Mouse (Mus musculus) midbrain, embryonic 16.5 days (tissue): ENCODE measurements around the gene Pde3b. TPM values are rescaled to one million over a fixed set of nuclear protein-coding genes. Genes with fewer than 3 reads are reported as not detected.

Source experiments
- ATAC-seq: fragments of 200-750 bp; cut with Nextera tagmentation; 2 replicates; pipeline ENCODE4 v1.8.0; 2017; ENCODE audit warnings: moderate TSS enrichment
- H3K27ac ChIP-seq: fragments of 300-500 bp; sonication (generic); 2 replicates; pipeline ENCODE4 v1.5.1; 2014; ENCODE audit warnings: mild to moderate bottlenecking, low read length, mixed read lengths
- H3K27me3 ChIP-seq: fragments of 300-500 bp; sonication (generic); 2 replicates; pipeline ENCODE4 v1.6.1; 2014; ENCODE audit warnings: low read depth, low read length, mixed read lengths; ENCODE audit not compliant: control insufficient read depth, insufficient read depth
- H3K36me3 ChIP-seq: fragments of 300-500 bp; sonication (generic); 2 replicates; pipeline ENCODE4 v1.6.1; 2014; ENCODE audit warnings: mild to moderate bottlenecking, low read length, moderate library complexity, mixed read lengths; ENCODE audit not compliant: control insufficient read depth, insufficient read depth
- H3K4me1 ChIP-seq: fragments of 300-500 bp; sonication (generic); 2 replicates; pipeline ENCODE4 v1.6.1; 2014; ENCODE audit warnings: mild to moderate bottlenecking, low read length, mixed read lengths; ENCODE audit not compliant: control insufficient read depth, insufficient read depth
- H3K4me2 ChIP-seq: fragments of 300-500 bp; sonication (generic); 2 replicates; pipeline ENCODE4 v1.6.1; 2014; ENCODE audit warnings: mild to moderate bottlenecking, low read length, mixed read lengths
- H3K4me3 ChIP-seq: fragments of 300-500 bp; sonication (generic); 2 replicates; pipeline ENCODE4 v1.5.1; 2014; ENCODE audit warnings: low read depth, mild to moderate bottlenecking, low read length, moderate library complexity, mixed read lengths
- H3K9ac ChIP-seq: fragments of 300-500 bp; sonication (generic); 2 replicates; pipeline ENCODE4 v1.6.1; 2014; ENCODE audit warnings: low read depth, low read length, mixed read lengths
- H3K9me3 ChIP-seq: fragments of 300-500 bp; sonication (generic); replicated peaks from 2 replicates; pipeline ENCODE4 v1.6.1; 2014; ENCODE audit warnings: mild to moderate bottlenecking, low read length, mixed read lengths; ENCODE audit not compliant: control insufficient read depth, poor library complexity, severe bottlenecking
- WGBS: fragments of 180-500 bp; shearing (Covaris S2); extraction: QIAGEN DNeasy Blood & Tissue Kit; methylation state at CpG from one replicate; pipeline ENCODE4 v1.1.7; 2014; 5-methylcytosine and 5-hydroxymethylcytosine counted together
- polyA plus RNA-seq: library from polyadenylated mRNA; unstranded; fragments of >200 nt; fragmentation: Nextera tagmentation; extraction: Ambion mirVana; gene quantifications from 2 replicates; pipeline ENCODE4 v1.2.1, GENCODE M21; 2015

Pde3b gene
- polyA plus RNA-seq, 1 experiment from 2014 or later = 3.6 TPM

GRCm38 (mm10) chr7:114431966-114432365 is 16.9 kb downstream of the Pde3b start:
- Histone ChIP-seq H3K9me3 (no peaks in the 10 kb centered on the region), H3K9ac (no peak overlapping the region), H3K4me1 (no peaks in the 10 kb centered on the region), H3K4me2 (no peak overlapping the region), H3K27me3 (no peaks in the 10 kb centered on the region), H3K27ac (no peak overlapping the region), H3K4me3 (no peak overlapping the region), H3K36me3 (no peaks in the 10 kb centered on the region)
- 56% methylated on average over 4 of the region's 4 CpGs for WGBS
- no peak for ATAC-seq

- H3K4me3 ChIP-seq = no peak overlapping the region
- H3K27ac ChIP-seq = no peak overlapping the region
- ATAC-seq = no peak
- no peaks in the 10 kb centered on the region for H3K27me3 ChIP-seq
- H3K9ac ChIP-seq = no peak overlapping the region
- H3K4me2 ChIP-seq = no peak overlapping the region
- WGBS = 95% methylated on average over 1 of the region's 1 CpGs
- H3K36me3 ChIP-seq = no peaks in the 10 kb centered on the region
- H3K4me1 ChIP-seq = no peaks in the 10 kb centered on the region
- no peaks in the 10 kb centered on the region for H3K9me3 ChIP-seq
Measured at GRCm38 (mm10) chr7:114439726-114440125, 24.6 kb downstream of the Pde3b start.

- Histone ChIP-seq H3K27me3 (no peaks in the 10 kb centered on the region), H3K4me3 (no peak overlapping the region), H3K36me3 (no peaks in the 10 kb centered on the region), H3K27ac (no peak overlapping the region), H3K4me2 (no peak overlapping the region), H3K9ac (no peak overlapping the region), H3K9me3 (no peaks in the 10 kb centered on the region), H3K4me1 (no peaks in the 10 kb centered on the region)
- no peak for ATAC-seq
- WGBS = 94% methylated on average over 1 of the region's 1 CpGs
Measured at GRCm38 (mm10) chr7:114440494-114440893, 25.4 kb downstream of the Pde3b start.

DNA sequence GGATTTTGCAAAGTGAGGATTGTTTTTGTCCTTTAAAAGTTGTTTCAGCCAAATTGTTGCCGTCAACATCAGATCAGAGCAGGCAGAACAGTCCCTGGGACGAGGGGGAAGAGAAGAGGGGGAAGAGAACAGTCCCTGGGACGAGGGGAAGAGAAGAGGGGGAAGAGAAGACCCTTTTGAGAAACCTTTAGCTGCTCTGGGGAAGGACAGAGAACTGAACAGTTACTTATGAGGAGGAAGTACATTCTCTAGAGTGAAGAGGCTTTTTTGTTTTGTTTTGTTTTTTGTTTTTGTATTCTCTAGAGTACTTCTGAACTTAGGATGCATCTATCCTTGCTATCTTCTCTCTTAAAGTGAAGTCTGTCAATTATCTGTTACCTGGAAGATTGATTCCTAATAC is 37.8 kb downstream of the Pde3b start:
- H3K36me3 ChIP-seq = no peaks in the 10 kb centered on the region
- no peak for ATAC-seq

DNA sequence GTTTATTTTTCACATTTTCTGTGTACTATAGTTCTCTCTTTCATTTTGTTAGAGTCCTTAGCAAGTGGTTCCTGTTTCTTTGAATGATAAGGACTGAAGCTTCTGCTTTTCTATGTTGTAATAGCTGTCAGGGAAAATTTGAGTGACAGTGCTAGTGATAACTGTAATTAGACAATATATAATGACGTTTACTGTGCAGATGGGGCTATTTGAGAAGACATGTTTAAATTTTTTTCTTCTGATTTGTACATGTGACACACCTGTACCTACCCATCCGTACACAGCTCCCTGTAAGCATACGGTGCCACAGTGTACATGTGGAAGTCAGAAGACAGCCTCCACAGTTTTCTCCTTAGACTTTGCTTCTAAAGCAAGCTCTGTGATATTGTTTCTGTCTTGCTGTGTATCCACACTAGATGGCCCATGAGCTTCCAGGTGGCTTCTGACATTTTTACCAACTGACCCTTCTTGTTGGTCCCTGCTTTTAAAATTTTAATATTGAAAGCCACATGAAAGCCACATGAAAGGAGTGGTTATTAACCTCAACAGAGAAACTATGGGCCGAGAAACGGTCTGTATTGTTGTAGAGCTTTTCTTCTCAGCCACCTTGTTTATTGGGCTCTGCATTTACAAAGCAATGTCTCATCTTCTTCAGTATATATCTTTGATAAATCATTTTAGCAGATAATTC is 38.4 kb downstream of the Pde3b start:
- H3K9ac ChIP-seq = no peak overlapping the region
- no peaks in the 10 kb centered on the region for H3K4me1 ChIP-seq
- H3K27ac ChIP-seq = no peak overlapping the region
- no peaks in the 10 kb centered on the region for H3K27me3 ChIP-seq
- no peaks in the 10 kb centered on the region for H3K9me3 ChIP-seq
- no peak for ATAC-seq
- 89% methylated on average over 5 of the region's 5 CpGs for WGBS
- H3K4me2 ChIP-seq = no peak overlapping the region
- no peak overlapping the region for H3K4me3 ChIP-seq
- H3K36me3 ChIP-seq = no peaks in the 10 kb centered on the region

More for the DNA sequence above, 37.8 kb downstream of the Pde3b start:
- Histone ChIP-seq H3K27ac (no peak overlapping the region), H3K27me3 (no peaks in the 10 kb centered on the region), H3K4me3 (no peak overlapping the region), H3K9ac (no peak overlapping the region), H3K4me2 (no peak overlapping the region), H3K9me3 (no peaks in the 10 kb centered on the region), H3K4me1 (no peaks in the 10 kb centered on the region)
- 88% methylated on average over 3 of the region's 3 CpGs for WGBS

- WGBS = 93% methylated on average over 1 of the region's 1 CpGs
- no peak overlapping the region for H3K27ac ChIP-seq
- H3K4me2 ChIP-seq = no peak overlapping the region
- H3K4me1 ChIP-seq = no peaks in the 10 kb centered on the region
- no peak overlapping the region for H3K4me3 ChIP-seq
- no peak overlapping the region for H3K9ac ChIP-seq
- H3K9me3 ChIP-seq = no peaks in the 10 kb centered on the region
- no peak for ATAC-seq
- H3K36me3 ChIP-seq = no peaks in the 10 kb centered on the region
- H3K27me3 ChIP-seq = no peaks in the 10 kb centered on the region
Measured at GRCm38 (mm10) chr7:114454858-114455257, 39.8 kb downstream of the Pde3b start.

- Histone ChIP-seq H3K9ac (no peak overlapping the region), H3K4me2 (no peak overlapping the region)
- WGBS = 87% methylated on average over 4 of the region's 4 CpGs
Measured at GRCm38 (mm10) chr7:114456904-114457303, 41.8 kb downstream of the Pde3b start.

DNA sequence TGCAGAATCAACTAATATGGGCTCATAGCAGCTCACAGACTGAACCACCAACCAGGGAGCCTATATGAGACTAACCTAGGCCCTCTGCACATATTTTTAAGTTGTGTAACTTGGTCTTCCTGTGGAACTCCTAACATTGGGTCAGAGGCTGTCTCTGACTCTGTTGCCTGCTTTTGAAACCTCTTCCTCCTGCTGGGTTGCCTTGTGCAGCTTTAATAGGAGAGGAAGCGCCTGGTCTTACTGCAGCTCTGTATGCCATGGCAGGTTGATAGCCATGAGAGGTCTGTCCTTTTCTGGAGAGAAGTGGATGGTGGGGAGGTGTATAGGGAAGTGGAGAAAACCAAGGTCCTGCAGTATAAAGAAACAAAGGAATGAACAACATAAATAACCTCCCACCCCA is 44.8 kb downstream of the Pde3b start:
- H3K27ac ChIP-seq = no peak overlapping the region
- no peak overlapping the region for H3K4me2 ChIP-seq
- H3K9me3 ChIP-seq = no peaks in the 10 kb centered on the region
- H3K4me1 ChIP-seq = no peaks in the 10 kb centered on the region
- no peaks in the 10 kb centered on the region for H3K27me3 ChIP-seq
- no peak overlapping the region for H3K9ac ChIP-seq
- no peak for ATAC-seq
- no peak overlapping the region for H3K4me3 ChIP-seq
- 57% methylated on average over 1 of the region's 1 CpGs for WGBS
- no peaks in the 10 kb centered on the region for H3K36me3 ChIP-seq

More at GRCm38 (mm10) chr7:114456904-114457303, 41.8 kb downstream of the Pde3b start:
- Histone ChIP-seq H3K9me3 (no peaks in the 10 kb centered on the region), H3K27ac (no peak overlapping the region), H3K4me1 (no peaks in the 10 kb centered on the region), H3K36me3 (no peaks in the 10 kb centered on the region), H3K4me3 (no peak overlapping the region), H3K27me3 (no peaks in the 10 kb centered on the region)
- ATAC-seq = no peak

GRCm38 (mm10) chr7:114461727-114462126 is 46.6 kb downstream of the Pde3b start:
- 77% methylated on average over 2 of the region's 2 CpGs for WGBS
- Histone ChIP-seq H3K27me3 (no peaks in the 10 kb centered on the region), H3K9ac (no peak overlapping the region), H3K36me3 (no peaks in the 10 kb centered on the region), H3K4me2 (no peak overlapping the region), H3K27ac (no peak overlapping the region), H3K9me3 (no peaks in the 10 kb centered on the region), H3K4me3 (no peak overlapping the region), H3K4me1 (no peaks in the 10 kb centered on the region)
- no peak for ATAC-seq
